Mouse (Mus musculus) limb, embryonic 11.5 days (tissue): ENCODE results near the gene Trib2. TPM values are rescaled to one million over a fixed set of nuclear protein-coding genes. Genes with fewer than 3 reads are reported as not detected.
A peak's percentile ranks its signal among the peaks of the same experiment; 100 is the strongest.

Source experiments
- ATAC-seq: fragments of 200-750 bp; cut with Nextera tagmentation; 2 replicates; pipeline ENCODE4 v1.8.0; 2017; ENCODE audit warnings: low read depth; ENCODE audit not compliant: insufficient number of reproducible peaks, low FRiP score, low TSS enrichment
- DNase-seq: peaks from one replicate; pipeline ENCODE4 v3.0.0-alpha.2; 2015; ENCODE audit warnings: low spot score
- H3K27ac ChIP-seq: fragments of 300-500 bp; sonication (generic); replicated peaks from 2 replicates; pipeline ENCODE4 v1.5.1; 2014; ENCODE audit warnings: low read depth, mild to moderate bottlenecking, low read length
- H3K27me3 ChIP-seq: fragments of 300-500 bp; sonication (generic); 2 replicates; pipeline ENCODE4 v1.6.1; 2014; ENCODE audit warnings: mild to moderate bottlenecking, low read length, mixed read lengths; ENCODE audit not compliant: control insufficient read depth, insufficient read depth
- H3K36me3 ChIP-seq: fragments of 300-500 bp; sonication (generic); 2 replicates; pipeline ENCODE4 v1.6.1; 2014; ENCODE audit warnings: mild to moderate bottlenecking, low read length, moderate library complexity, mixed read lengths; ENCODE audit not compliant: control insufficient read depth, insufficient read depth
- H3K4me1 ChIP-seq: fragments of 300-500 bp; sonication (generic); 2 replicates; pipeline ENCODE4 v1.6.1; 2014; ENCODE audit warnings: low read length, mixed read lengths; ENCODE audit not compliant: control insufficient read depth, insufficient read depth
- H3K4me2 ChIP-seq: fragments of 300-500 bp; sonication (generic); 2 replicates; pipeline ENCODE4 v1.6.1; 2014; ENCODE audit warnings: low read depth, mild to moderate bottlenecking, moderate library complexity; ENCODE audit not compliant: severe bottlenecking
- H3K4me3 ChIP-seq: fragments of 300-500 bp; sonication (generic); 2 replicates; pipeline ENCODE4 v1.5.1; 2014; ENCODE audit warnings: low read depth, low read length
- H3K9ac ChIP-seq: fragments of 300-500 bp; sonication (generic); 2 replicates; pipeline ENCODE4 v1.6.1; 2014; ENCODE audit warnings: mild to moderate bottlenecking, low read length
- H3K9me3 ChIP-seq: fragments of 300-500 bp; sonication (generic); 2 replicates; pipeline ENCODE4 v1.6.1; 2016; ENCODE audit warnings: low read length; ENCODE audit not compliant: control insufficient read depth
- WGBS: fragments of 180-500 bp; shearing (Covaris S2); extraction: QIAGEN DNeasy Blood & Tissue Kit; methylation state at CpG from one replicate; pipeline ENCODE4 v1.1.7; 2014; 5-methylcytosine and 5-hydroxymethylcytosine counted together
- polyA plus RNA-seq: library from polyadenylated mRNA; unstranded; fragments of >200 nt; fragmentation: Nextera tagmentation; extraction: Ambion mirVana; gene quantifications from 2 replicates; pipeline ENCODE4 v1.2.1, GENCODE M21; 2014

Gene Trib2
- polyA plus RNA-seq, 1 experiment from 2014 or later: 56.2 TPM

- Histone ChIP-seq H3K9ac (peak overlapping the region; percentile 61), H3K36me3 (no peaks in the 10 kb centered on the region), H3K4me3 (peak overlapping the region; percentile 72), H3K27ac (0 out of 2 replicates have a peak overlapping the region, but pooled peaks have one; percentile 14), H3K27me3 (no peaks in the 10 kb centered on the region), H3K9me3 (no peaks in the 10 kb centered on the region), H3K4me2 (peak overlapping the region; percentile 87), H3K4me1 (peaks cover 8% of the 10 kb centered on the region)
- DNase-seq (peak; percentile 25), ATAC-seq (no peak; the same call in 1 of the 2 replicates)
- WGBS: 34% methylated on average over 4 of the region's 4 CpGs
Measured at GRCm38 (mm10) chr12:15817365-15817764, 643 bp upstream of the Trib2 start.

GRCm38 (mm10) chr12:15816254-15816605 is 492 bp downstream of the Trib2 start:
- Histone ChIP-seq H3K27me3 (no peaks in the 10 kb centered on the region), H3K9ac (peak overlapping the region; percentile 94), H3K4me1 (peaks cover 15% of the 10 kb centered on the region), H3K4me2 (peak overlapping the region; percentile 87), H3K36me3 (no peaks in the 10 kb centered on the region), H3K9me3 (no peaks in the 10 kb centered on the region), H3K4me3 (peak overlapping the region; percentile 72), H3K27ac (peak overlapping the region; percentile 87)
- 0% methylated on average over 23 of the region's 23 CpGs for WGBS
- ATAC-seq (0 out of 2 replicates have a peak, but pooled peaks have one; percentile 23), DNase-seq (peak; percentile 76)

DNA sequence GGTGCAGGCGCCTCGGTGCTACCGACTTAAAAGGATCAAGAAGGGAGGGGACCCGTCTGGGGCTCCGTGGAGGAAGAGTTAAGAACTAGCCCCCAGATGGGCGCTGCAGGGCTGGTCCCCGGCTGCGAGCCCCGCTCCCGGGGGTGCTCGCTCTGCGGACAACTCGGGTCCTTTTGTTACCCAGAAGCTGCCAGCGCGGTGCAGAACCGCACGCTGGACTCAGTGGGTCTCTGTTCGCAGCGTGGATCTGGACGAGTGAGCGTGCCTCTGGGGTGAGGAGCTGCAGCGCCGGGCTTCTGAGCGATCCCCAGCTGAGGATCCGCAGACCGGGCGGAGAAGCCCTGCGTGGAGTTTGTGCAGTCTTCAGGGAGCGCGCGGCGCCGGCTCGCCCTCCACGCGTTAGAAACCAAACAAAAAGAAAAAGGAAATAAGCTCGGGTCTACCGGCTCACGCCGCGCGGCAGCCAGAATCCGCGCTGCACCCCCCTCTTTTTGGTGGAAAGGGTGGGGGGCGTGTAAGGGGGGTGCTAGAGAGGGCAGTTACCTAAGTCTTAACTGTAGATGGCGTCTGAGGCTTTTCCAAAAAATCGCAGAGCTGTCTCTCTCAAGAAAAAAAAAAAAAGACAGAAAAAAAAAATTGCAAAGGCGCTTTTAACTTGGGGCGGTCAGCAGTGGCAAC is 1.0 kb downstream of the Trib2 start:
- under 1% methylated on average over 49 of the region's 49 CpGs for WGBS

GRCm38 (mm10) chr12:15815170-15815575 is 1.5 kb downstream of the Trib2 start:
- peaks cover 21% of the 10 kb centered on the region for H3K4me1 ChIP-seq
- WGBS: under 1% methylated on average over 23 of the region's 23 CpGs
- peak overlapping the region; percentile 72 for H3K4me3 ChIP-seq
- peak overlapping the region; percentile 94 for H3K9ac ChIP-seq
- peak overlapping the region; percentile 65 for H3K27ac ChIP-seq
- no peaks in the 10 kb centered on the region for H3K36me3 ChIP-seq
- H3K4me2 ChIP-seq: peak overlapping the region; percentile 87
- no peaks in the 10 kb centered on the region for H3K9me3 ChIP-seq
- ATAC-seq (no peak), DNase-seq (peak; percentile 78)
- H3K27me3 ChIP-seq: no peaks in the 10 kb centered on the region

More for the DNA sequence above, 1.0 kb downstream of the Trib2 start:
- peak overlapping the region; percentile 72 for H3K4me3 ChIP-seq
- no peaks in the 10 kb centered on the region for H3K36me3 ChIP-seq
- H3K27ac ChIP-seq: peak overlapping the region; percentile 87
- no peaks in the 10 kb centered on the region for H3K9me3 ChIP-seq
- peak; percentile 82 for DNase-seq
- ATAC-seq: peak; percentile 46; the same call in 1 of the 2 replicates
- peak overlapping the region; percentile 94 for H3K9ac ChIP-seq
- H3K27me3 ChIP-seq: no peaks in the 10 kb centered on the region
- H3K4me2 ChIP-seq: peak overlapping the region; percentile 87
- peaks cover 20% of the 10 kb centered on the region for H3K4me1 ChIP-seq

DNA sequence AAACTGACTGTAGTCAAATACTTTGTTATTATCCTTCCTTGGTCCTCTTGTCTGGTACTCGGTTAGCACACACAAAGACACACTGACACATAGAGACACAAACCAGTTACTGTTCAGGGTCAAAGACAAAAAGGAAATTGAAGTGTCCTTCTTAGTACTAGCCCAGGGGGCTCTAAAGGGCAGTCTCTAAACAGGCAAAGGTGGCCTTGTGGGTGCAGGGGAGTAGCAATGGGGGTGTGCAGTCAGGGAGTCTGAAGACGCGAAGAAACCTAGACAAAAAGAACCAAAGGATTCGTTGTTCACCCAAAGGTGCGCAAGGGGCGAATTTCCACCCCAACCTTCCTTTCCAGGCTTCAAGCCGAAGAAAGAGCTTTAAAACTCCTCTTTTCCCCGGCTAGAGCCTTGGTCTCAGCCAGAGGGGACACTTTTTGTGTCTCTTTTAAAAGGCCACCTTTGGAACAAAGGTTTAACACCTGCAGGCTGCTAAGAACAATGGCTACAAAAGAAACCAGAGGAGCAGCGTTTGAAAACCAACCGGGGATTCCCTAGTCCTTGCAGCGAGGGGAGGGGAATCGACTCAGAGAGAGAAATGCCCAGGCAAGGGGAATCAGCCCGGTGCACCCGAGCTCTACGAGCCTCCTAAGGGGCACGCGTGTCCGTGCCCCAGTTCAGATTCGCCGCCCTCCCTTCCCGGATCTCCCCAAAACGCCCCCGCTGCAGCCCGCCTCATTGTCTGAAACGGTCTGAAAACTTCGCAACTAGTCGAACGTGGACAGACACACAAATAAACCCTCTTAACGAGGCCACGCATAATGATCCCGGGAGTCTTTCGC is 2.3 kb downstream of the Trib2 start:
- no peaks in the 10 kb centered on the region for H3K36me3 ChIP-seq
- ATAC-seq (no peak), DNase-seq (peak; percentile 72)
- no peaks in the 10 kb centered on the region for H3K27me3 ChIP-seq
- H3K27ac ChIP-seq: no peak overlapping the region
- peaks cover 21% of the 10 kb centered on the region for H3K4me1 ChIP-seq
- peak overlapping the region; percentile 87 for H3K4me2 ChIP-seq
- peak overlapping the region; percentile 94 for H3K9ac ChIP-seq
- no peaks in the 10 kb centered on the region for H3K9me3 ChIP-seq
- peak overlapping the region; percentile 72 for H3K4me3 ChIP-seq
- WGBS: under 1% methylated on average over 32 of the region's 32 CpGs

DNA sequence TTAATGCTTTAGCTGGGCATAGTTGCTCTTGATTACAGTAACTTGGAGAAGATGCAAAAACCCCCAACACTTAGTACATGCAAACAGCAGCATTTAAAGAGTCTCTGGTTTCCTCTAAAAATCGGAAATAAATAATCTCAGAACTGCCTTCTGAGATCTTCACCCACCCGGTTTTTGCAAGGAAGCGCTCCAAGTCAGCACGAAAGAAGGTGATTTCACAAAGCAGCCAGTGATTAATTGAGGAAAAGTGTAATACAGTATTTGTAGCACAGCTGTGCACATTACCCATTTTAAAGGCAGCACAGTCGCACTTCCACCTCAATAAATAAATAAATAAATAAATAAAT is 2.9 kb downstream of the Trib2 start:
- DNase-seq (peak; percentile 23), ATAC-seq (no peak)
- H3K27ac ChIP-seq: no peak overlapping the region
- H3K36me3 ChIP-seq: no peaks in the 10 kb centered on the region
- H3K9me3 ChIP-seq: no peaks in the 10 kb centered on the region
- peaks cover 21% of the 10 kb centered on the region for H3K4me1 ChIP-seq
- H3K4me3 ChIP-seq: peak overlapping the region; percentile 72
- H3K4me2 ChIP-seq: peak overlapping the region; percentile 87
- WGBS: 18% methylated on average over 5 of the region's 5 CpGs
- H3K27me3 ChIP-seq: no peaks in the 10 kb centered on the region
- peak overlapping the region; percentile 37 for H3K9ac ChIP-seq

DNA sequence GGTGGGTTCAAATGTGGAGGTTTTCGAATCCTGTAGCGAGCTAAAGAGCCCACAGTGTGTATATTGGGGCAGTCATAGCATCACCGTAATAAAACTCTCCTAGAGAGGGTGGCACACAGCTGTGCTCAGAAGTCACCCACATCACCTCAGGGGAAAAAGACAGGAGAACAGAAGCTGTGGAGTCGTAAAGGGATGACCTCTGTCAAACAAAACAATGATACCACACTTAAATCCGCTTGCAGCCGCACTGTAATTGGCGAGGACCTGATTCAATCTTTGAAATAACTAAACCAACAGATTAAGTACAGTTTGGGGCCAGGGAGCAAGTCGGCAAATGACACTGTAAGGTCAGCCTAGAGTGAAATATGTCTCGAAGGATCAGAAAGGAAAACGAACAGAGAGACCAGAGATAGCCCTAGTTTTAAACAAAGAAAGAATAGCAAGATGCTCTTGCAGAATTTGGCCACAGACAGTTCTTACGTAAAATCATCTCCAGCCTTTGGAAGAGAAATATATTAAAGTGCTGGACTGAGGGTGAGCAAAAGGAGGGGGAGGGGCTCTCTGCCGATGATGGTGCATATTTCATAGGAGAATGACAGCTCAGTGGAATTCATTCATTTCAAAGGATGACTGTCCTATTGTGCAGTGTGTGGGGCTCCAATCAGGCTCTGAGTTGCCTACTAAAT is 3.4 kb downstream of the Trib2 start:
- Histone ChIP-seq H3K4me2 (peak overlapping the region; percentile 87), H3K4me1 (peaks cover 21% of the 10 kb centered on the region), H3K4me3 (peak overlapping the region; percentile 72), H3K9me3 (no peaks in the 10 kb centered on the region), H3K9ac (peak overlapping the region; percentile 30; the same call in 1 of the 2 replicates), H3K27ac (no peak overlapping the region), H3K27me3 (no peaks in the 10 kb centered on the region), H3K36me3 (no peaks in the 10 kb centered on the region; the same call in 1 of the 2 replicates)
- ATAC-seq (no peak), DNase-seq (peak; percentile 32)
- WGBS: 22% methylated on average over 12 of the region's 12 CpGs
